Mouse (Mus musculus) CH12.LX (cell line): ENCODE data around the gene Cobll1.

ENCODE experiments used
- CTCF ChIP-seq, 2 experiments: IDR thresholded peaks in 1 of 2; conservative IDR thresholded peaks in 1 of 2; 2 replicates each; pipeline ENCODE4 v1.5.1; 2011 to 2012; ENCODE audit warnings: low read depth in 2 of 2, low read length in 2 of 2, improper control_type of control experiment in 1 of 2, inconsistent platforms in 1 of 2, mild to moderate bottlenecking in 1 of 2, moderate library complexity in 1 of 2
- EP300 ChIP-seq: IDR thresholded peaks from 2 replicates; pipeline ENCODE4 v1.6.1; 2011; ENCODE audit warnings: low read length, improper control_type of control experiment
- MXI1 ChIP-seq: IDR thresholded peaks from 2 replicates; pipeline ENCODE4 v1.6.1; 2011; ENCODE audit warnings: mild to moderate bottlenecking, low read depth, low read length, improper control_type of control experiment
- NELFE ChIP-seq: IDR thresholded peaks from 2 replicates; pipeline ENCODE4 v1.6.1; 2011; ENCODE audit warnings: low read depth, low read length, improper control_type of control experiment
- TCF12 ChIP-seq: IDR thresholded peaks from 2 replicates; pipeline ENCODE4 v1.6.1; 2014; ENCODE audit warnings: low read depth, mild to moderate bottlenecking, inconsistent platforms, low read length, improper control_type of control experiment
- USF1 ChIP-seq: IDR thresholded peaks from 2 replicates; pipeline ENCODE4 v1.6.1; 2014; ENCODE audit warnings: low read depth, mild to moderate bottlenecking, inconsistent platforms, low read length, improper control_type of control experiment

- TF ChIP-seq CTCF (conservative IDR thresholded peaks at IDR 0.05 in 1 of 2, IDR thresholded peaks at IDR 0.05 in 1 of 2; ENCODE audit: low read depth in 2 of 2, low read length in 2 of 2) (no peak), USF1 (no peak), NELFE (no peak), TCF12 (no peak), MXI1 (no peak), EP300 (no peak)
These were observed 112.9 kb downstream of the Cobll1 start for GRCm38 (mm10) chr2:65126141-65126783.
